Mouse (Mus musculus): Measurements from ENCODE around the gene Ddr2. TPM values are rescaled to one million over a fixed set of nuclear protein-coding genes. Genes with fewer than 3 reads are reported as not detected.

The Ddr2 gene
- polyA plus RNA-seq, 1 experiment, result not detected

DNA sequence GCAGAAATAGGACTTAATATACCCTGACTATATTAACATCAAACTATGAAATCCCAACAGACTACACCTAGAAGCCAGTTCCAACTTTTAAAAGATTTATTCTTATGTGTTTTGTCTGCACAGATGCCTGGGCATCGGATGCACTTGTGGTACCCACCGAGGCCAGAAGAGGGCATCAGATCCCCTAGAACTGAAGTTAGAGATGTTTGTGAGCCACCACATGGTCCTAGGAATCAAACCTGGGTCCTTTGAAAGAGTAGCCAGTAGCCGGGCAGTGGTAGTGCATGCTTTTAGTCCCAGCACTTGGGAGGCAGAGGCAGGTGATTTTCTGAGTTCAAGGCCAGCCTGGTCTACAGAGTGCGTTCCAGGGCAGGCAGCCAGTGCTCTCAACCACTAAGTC is 159.9 kb downstream of the Ddr2 start:
- Histone ChIP-seq H3K36me3 (ENCODE audit: control insufficient read depth) (peaks cover 17% of the 10 kb centered on the region), H3K27me3 (ENCODE audit: control insufficient read depth) (no peaks in the 10 kb centered on the region), H3K9me3 (ENCODE audit: control insufficient read depth, low read length) (no peaks in the 10 kb centered on the region), H3K4me1 (ENCODE audit: control insufficient read depth) (no peaks in the 10 kb centered on the region), H3K4me3 (replicated peaks) (no peak overlapping the region)
- TF ChIP-seq TAL1 (IDR thresholded peaks at IDR 0.05; ENCODE audit: low read length), result no peak
- no peak for TF ChIP-seq GATA1 (IDR thresholded peaks at IDR 0.05; ENCODE audit: low read length)

DNA sequence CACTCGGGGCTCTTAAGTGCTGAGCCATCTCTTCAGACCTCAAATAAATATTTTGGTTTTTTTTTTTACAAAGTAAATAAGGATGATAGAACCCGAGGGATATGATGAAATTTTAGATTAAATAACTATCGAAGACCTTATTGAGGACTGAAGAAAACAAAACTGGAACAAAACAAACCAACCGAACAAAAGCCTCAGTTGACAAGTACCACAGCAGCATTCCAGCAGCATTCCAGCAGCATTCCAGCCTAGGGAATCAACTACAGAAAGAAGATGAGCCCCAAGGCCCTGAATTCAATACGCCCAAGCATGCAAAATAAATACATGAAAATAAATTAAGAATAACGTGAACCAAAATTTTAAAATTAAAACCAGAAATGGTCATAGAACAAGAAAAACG is 160.6 kb downstream of the Ddr2 start:
- no peaks in the 10 kb centered on the region for H3K27me3 ChIP-seq (ENCODE audit: control insufficient read depth)
- no peaks in the 10 kb centered on the region for H3K9me3 ChIP-seq (ENCODE audit: control insufficient read depth, low read length)
- H3K4me3 ChIP-seq (replicated peaks), result no peak overlapping the region
- no peak for TF ChIP-seq GATA1 (IDR thresholded peaks at IDR 0.05; ENCODE audit: low read length)
- TF ChIP-seq TAL1 (IDR thresholded peaks at IDR 0.05; ENCODE audit: low read length), result no peak
- no peaks in the 10 kb centered on the region for H3K4me1 ChIP-seq (ENCODE audit: control insufficient read depth)
- H3K36me3 ChIP-seq (ENCODE audit: control insufficient read depth), result peaks cover 15% of the 10 kb centered on the region

DNA sequence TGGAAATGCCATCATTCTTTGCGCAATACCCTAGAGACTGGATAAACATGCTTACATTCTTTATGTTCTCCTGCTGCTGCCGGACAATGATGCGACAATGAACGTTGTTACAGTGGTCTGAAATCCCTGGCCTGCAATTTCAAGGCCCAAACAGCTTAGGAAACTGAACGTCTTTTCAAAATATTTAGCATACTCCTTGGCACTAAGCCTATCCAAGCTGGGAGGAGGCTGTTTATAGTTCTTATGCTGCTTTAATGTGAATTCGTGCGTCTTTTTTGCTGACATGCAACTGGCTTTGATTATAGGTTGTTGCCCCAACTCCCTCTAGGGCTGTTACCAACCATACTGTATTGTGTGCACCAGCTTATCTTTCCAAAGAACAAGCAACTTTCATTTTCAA is 161.7 kb downstream of the Ddr2 start:
- no peak for TF ChIP-seq TAL1 (IDR thresholded peaks at IDR 0.05; ENCODE audit: low read length)
- TF ChIP-seq GATA1 (IDR thresholded peaks at IDR 0.05; ENCODE audit: low read length), result no peak
- H3K36me3 ChIP-seq (ENCODE audit: control insufficient read depth), result peaks cover 7% of the 10 kb centered on the region
- no peaks in the 10 kb centered on the region for H3K9me3 ChIP-seq (ENCODE audit: control insufficient read depth, low read length)
- H3K27me3 ChIP-seq (ENCODE audit: control insufficient read depth), result no peaks in the 10 kb centered on the region
- no peak overlapping the region for H3K4me3 ChIP-seq (replicated peaks)
- H3K4me1 ChIP-seq (ENCODE audit: control insufficient read depth), result no peaks in the 10 kb centered on the region

DNA sequence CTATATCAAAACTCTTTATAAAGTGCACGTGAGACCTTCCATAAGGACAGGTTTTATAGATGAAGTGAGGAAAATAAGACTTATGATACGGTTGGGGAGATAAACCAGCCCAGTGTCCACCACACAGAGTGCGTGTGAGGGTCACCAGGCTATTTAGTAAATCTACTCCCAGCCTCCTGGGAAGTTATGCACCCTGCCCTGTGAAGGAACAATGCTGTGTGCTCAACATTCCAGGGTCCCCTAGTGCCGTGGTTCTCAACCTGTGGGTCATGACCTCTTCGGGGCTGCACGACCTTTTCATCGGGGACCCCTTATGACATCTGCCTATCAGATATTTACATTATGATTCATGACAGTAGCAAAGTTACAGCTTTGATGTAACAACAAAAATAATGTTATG is 162.3 kb downstream of the Ddr2 start:
- TF ChIP-seq TAL1 (IDR thresholded peaks at IDR 0.05; ENCODE audit: low read length) (no peak), GATA1 (IDR thresholded peaks at IDR 0.05; ENCODE audit: low read length) (no peak)
- H3K27me3 ChIP-seq (ENCODE audit: control insufficient read depth), result no peaks in the 10 kb centered on the region
- H3K36me3 ChIP-seq (ENCODE audit: control insufficient read depth), result peaks cover 7% of the 10 kb centered on the region
- H3K4me1 ChIP-seq (ENCODE audit: control insufficient read depth), result no peaks in the 10 kb centered on the region
- no peaks in the 10 kb centered on the region for H3K9me3 ChIP-seq (ENCODE audit: control insufficient read depth, low read length)
- no peak overlapping the region for H3K4me3 ChIP-seq (replicated peaks)

DNA sequence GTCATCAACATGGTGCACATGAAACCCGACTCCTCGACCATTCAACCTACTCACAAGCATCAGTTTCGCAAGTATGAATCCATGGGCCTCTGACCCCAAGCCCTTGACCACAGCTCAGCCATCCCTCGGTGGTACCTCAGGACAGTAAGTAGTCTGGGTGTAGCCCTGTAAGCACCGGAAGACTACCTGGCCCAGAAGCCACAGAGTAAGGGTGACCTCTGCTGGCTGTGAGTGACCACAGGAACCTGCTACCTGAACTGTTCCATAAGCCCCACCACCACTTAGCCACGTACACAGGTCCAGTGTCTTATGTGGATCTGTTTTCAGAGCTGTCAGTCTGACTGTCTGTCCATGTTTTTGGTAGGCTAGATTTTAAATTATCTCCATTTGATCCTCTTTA is 162.9 kb downstream of the Ddr2 start:
- Histone ChIP-seq H3K36me3 (ENCODE audit: control insufficient read depth) (peaks cover 5% of the 10 kb centered on the region), H3K9me3 (ENCODE audit: control insufficient read depth, low read length) (no peaks in the 10 kb centered on the region), H3K4me3 (replicated peaks) (no peak overlapping the region), H3K27me3 (ENCODE audit: control insufficient read depth) (no peaks in the 10 kb centered on the region), H3K4me1 (ENCODE audit: control insufficient read depth) (no peaks in the 10 kb centered on the region)
- TF ChIP-seq GATA1 (IDR thresholded peaks at IDR 0.05; ENCODE audit: low read length) (no peak), TAL1 (IDR thresholded peaks at IDR 0.05; ENCODE audit: low read length) (no peak)

DNA sequence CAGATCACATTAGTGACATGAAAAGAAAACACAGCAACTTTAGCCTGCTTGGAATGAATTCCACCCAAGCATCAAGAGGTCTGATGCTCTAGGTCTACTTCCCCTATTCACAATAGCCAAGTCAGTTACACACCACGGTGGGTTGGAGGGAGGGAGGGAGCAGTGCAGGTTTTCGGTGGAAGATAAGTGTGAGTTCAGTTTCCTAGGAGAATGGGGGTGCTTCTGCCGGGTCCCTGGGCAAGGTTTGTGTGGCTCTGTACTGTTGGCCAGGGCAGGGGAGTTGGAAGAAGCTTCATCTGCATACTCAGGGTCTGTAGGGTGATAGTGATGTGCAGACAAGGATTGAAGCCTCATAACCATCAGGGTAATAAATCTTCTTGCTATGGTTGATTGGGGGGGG is 164.6 kb downstream of the Ddr2 start:
- Histone ChIP-seq H3K27me3 (ENCODE audit: control insufficient read depth) (no peaks in the 10 kb centered on the region), H3K4me1 (ENCODE audit: control insufficient read depth) (no peaks in the 10 kb centered on the region), H3K9me3 (ENCODE audit: control insufficient read depth, low read length) (no peaks in the 10 kb centered on the region), H3K4me3 (replicated peaks) (no peak overlapping the region), H3K36me3 (ENCODE audit: control insufficient read depth) (no peaks in the 10 kb centered on the region; the same call in 1 of the 2 replicates)
- TF ChIP-seq TAL1 (IDR thresholded peaks at IDR 0.05; ENCODE audit: low read length) (no peak), GATA1 (IDR thresholded peaks at IDR 0.05; ENCODE audit: low read length) (no peak)

DNA sequence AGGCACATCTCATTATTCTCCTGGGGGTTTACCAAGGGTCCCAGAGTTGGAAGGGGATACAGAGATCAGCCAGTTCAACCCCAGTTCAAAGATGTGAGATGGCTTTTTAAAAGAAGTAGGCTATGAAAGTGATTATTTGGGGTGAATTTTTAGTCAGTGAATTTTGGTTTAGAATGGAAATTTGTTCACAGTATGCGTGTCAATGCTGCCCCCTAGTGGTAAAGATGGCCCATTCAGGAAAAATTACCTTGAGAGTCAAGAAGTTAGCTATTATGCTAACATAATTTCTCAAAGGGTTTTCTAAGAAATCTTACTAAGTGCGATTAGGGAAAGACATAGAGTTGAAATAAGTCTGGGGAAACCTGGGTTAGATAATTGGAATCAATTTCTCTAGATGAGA is 171.2 kb downstream of the Ddr2 start:
- Histone ChIP-seq H3K4me3 (replicated peaks) (no peak overlapping the region), H3K9me3 (ENCODE audit: control insufficient read depth, low read length) (no peaks in the 10 kb centered on the region), H3K36me3 (ENCODE audit: control insufficient read depth) (no peaks in the 10 kb centered on the region), H3K4me1 (ENCODE audit: control insufficient read depth) (no peaks in the 10 kb centered on the region), H3K27me3 (ENCODE audit: control insufficient read depth) (no peaks in the 10 kb centered on the region)
- TF ChIP-seq GATA1 (IDR thresholded peaks at IDR 0.05; ENCODE audit: low read length) (no peak), TAL1 (IDR thresholded peaks at IDR 0.05; ENCODE audit: low read length) (no peak)

DNA sequence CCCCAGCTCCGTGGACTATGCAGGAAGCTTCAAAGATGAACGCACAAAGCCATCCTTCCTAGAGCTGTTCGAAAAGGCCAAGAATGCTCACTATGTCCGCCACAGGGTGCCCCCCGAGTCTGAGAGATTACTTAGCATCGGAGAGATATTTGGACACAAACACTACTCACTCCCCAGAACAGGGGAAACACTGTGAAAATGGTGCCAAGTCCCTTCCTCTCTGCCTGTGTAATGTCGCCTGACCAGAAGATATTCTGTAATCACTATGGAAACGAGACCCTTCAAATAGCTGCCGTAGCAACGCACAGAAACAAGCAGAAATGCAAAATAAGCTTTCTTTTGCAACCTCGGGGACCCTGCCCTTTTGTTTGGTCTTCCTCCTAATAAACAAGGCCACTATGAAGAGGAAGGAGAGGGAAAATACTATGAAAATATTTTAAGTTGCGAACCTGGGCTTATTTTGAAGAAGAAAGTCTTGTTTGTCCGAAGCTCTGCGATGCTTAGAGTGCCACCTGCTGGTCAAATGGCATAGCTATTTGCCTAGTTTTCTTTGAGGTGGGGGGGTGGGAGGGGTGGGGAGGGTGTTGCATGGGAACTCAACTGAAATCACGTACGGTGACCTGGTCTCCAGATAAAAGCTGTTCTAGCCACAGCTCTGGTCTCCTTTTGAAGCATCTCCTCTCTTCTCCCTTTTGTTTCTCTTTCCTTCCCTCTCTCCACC is 176.4 kb downstream of the Ddr2 start:
- Histone ChIP-seq H3K27me3 (ENCODE audit: control insufficient read depth) (no peaks in the 10 kb centered on the region), H3K4me1 (ENCODE audit: control insufficient read depth) (no peaks in the 10 kb centered on the region), H3K4me3 (replicated peaks) (no peak overlapping the region), H3K9me3 (ENCODE audit: control insufficient read depth, low read length) (no peaks in the 10 kb centered on the region), H3K36me3 (ENCODE audit: control insufficient read depth) (no peaks in the 10 kb centered on the region)
- TF ChIP-seq GATA1 (IDR thresholded peaks at IDR 0.05; ENCODE audit: low read length) (no peak), TAL1 (IDR thresholded peaks at IDR 0.05; ENCODE audit: low read length) (no peak)

DNA sequence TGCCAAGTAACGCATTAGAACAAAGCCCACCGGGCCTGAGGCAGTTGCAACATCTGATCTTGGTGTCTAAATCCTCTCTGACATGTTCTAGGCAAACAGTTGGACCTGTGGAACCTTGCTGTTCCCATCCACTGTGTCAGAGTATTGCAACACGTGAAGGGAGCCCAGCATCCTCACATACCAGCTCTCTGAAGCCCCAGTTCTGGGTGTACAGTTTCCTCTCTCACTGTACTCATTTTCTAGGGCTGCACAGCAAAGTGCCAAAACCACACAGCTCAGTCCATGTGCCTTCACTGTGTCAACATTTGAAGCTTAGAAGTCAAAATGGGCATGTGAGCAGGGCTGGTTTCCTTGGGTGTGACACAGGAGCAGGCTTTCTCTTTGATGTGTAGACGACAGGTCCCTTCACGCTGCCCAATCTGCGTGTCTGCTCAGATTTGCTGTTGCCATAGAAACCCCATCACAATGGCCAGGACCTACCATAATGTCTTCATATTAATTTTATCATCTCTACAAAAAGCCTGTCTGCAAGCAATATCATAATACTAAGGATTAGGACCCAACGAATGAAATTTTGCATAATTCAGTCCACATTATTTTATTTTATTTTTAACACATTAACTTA is 178.3 kb downstream of the Ddr2 start:
- Histone ChIP-seq H3K9me3 (ENCODE audit: control insufficient read depth, low read length) (no peaks in the 10 kb centered on the region), H3K36me3 (ENCODE audit: control insufficient read depth) (no peaks in the 10 kb centered on the region)
- TF ChIP-seq GATA1 (IDR thresholded peaks at IDR 0.05; ENCODE audit: low read length), result no peak
- no peak for TF ChIP-seq TAL1 (IDR thresholded peaks at IDR 0.05; ENCODE audit: low read length)

More for the DNA sequence above, 178.3 kb downstream of the Ddr2 start:
- H3K27me3 ChIP-seq (ENCODE audit: control insufficient read depth), result no peaks in the 10 kb centered on the region
- no peaks in the 10 kb centered on the region for H3K4me1 ChIP-seq (ENCODE audit: control insufficient read depth)
- no peak overlapping the region for H3K4me3 ChIP-seq (replicated peaks)
